Mouse (Mus musculus) urinary bladder, postnatal 36 days (tissue): ENCODE results near the gene Grik5.

Experiments used
- DNase-seq, 2 experiments: peaks; one replicate each; pipeline ENCODE4 v3.0.0; 2022; ENCODE audit warnings: low spot score in 2 of 2, mixed read lengths in 1 of 2

Gene Grik5

GRCm38 (mm10) chr7:25071979-25072715 lies at the start of gene Grik5, which contains the start of gene Zfp574:
TSS of gene Grik5 (minus strand) at chr7:25072346.
TSS of gene Zfp574 (plus strand) at chr7:25072567.
- DNase-seq: no peak

- DNase-seq: no peak
These were observed 49.2 kb upstream of the Grik5 start for GRCm38 (mm10) chr7:25121240-25121786.

DNA sequence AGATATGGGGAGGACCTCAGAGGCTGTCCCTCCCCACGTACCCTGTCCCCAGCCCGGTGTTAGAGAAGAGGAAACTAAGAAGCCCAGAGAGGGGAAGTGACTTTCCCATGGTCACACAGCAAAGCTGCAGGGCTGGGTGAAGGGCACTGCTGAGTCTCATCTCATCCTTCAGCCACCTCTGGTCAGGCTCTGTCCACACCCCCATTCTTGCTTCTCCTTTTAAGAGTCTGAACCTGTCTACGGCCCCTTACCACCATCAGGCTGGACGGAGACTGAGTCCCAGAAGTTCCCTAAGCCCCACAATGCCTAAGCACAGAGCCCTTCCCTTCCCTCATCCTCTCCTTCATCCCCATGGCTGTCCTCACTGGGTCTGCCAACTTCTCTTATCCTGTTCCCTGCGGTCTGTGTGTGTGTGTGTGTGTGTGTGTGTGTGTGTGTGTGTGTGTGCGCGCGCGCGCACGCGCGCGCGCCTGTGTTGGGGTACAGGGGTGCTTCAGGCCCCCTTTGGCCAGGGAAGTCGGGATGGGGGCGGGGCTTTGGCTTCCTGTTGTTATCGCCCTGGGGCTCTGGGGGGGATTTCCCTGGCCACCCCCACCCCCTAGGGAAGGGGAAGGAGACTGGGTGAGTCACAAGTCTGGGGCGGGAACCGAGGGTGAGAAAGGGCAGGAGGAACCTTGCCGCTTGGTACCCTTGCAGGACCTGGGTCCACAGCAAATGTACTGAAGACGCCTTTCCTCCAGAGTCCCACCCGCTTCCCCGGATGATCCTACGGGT lies 48.1 kb upstream of the Grik5 start:
- DNase-seq: no peak

DNA sequence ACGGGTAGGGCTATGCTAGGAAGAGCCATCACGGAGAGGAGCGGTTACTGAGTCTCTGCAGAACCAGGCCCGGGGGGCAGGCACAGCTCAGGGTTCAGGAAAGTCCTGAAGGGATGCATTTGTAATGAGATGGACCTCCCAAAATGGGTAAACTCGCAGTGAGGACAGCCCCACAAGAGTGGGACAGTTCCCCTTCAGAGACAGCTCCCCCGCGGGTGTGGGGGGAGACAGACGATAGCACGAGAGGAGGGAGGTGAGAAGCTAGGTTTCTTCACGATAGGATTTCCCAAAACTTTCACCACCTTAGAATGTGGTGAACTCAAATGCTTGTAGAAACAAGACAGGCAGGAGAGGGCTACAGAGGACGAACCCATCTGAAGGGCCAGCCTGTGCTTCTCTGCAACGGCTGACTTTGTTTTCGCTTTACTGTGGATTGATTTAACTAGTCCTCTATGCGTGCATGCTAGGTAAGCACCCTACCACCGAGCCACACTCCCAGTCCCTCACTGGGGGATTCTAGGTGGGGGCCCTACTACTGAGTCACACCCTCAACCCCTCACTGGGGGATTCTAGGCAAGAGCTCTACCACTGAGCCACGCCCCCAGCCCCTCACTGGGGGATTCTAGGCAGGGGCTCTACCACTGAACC lies 40.9 kb upstream of the Grik5 start:
- DNase-seq: no peak

GRCm38 (mm10) chr7:25112178-25112955 lies 40.2 kb upstream of the Grik5 start:
- DNase-seq: no peak

DNA sequence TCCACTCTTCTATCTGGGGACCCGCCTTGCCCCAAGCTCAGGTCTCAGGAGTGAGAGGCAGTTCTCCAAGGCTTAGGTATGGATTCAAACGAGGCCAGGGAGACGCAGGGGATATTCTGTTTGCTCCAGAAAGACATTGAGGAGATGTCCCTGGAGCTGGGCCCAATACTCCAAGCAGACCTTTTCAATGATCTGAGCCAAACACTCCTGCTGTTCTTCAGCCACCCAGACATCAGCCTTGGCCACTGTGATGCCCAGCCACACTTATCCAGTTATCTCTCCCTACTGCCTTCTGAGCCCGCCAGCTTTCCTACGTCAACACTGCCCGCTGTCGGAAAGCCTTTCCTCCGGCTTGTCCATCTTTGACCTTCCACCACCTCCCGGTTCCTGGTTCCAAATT lies 38.2 kb upstream of the Grik5 start:
- no peak for DNase-seq

DNA sequence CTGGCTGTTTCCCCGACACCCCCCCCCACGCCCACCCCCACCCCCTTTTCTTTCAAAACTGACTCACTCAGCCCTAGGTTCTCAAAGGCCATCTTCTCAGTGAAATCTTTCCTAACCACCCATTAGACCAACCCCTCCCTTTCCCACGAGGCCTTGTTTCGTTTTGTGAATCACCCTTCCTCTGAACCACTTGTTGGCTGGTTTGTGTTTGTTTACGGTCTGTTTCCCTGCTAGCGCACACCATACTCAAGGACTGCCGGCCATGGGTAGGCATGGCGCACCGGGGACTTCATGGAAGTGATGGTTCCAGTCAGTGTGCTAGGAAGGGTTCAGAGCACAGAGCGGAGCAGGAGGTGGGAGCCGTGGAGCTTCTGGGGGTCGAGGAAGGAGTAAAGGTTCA lies 37.2 kb upstream of the Grik5 start:
- DNase-seq: no peak

GRCm38 (mm10) chr7:25106790-25107502 lies 34.8 kb upstream of the Grik5 start:
- no peak for DNase-seq

GRCm38 (mm10) chr7:25105411-25106160 lies 33.4 kb upstream of the Grik5 start:
- peak; percentile 58 to 69 for DNase-seq

- no peak for DNase-seq
These were observed 27.4 kb upstream of the Grik5 start for GRCm38 (mm10) chr7:25099581-25099980.

- DNase-seq: no peak
These were observed 26.0 kb upstream of the Grik5 start for GRCm38 (mm10) chr7:25098169-25098568.

DNA sequence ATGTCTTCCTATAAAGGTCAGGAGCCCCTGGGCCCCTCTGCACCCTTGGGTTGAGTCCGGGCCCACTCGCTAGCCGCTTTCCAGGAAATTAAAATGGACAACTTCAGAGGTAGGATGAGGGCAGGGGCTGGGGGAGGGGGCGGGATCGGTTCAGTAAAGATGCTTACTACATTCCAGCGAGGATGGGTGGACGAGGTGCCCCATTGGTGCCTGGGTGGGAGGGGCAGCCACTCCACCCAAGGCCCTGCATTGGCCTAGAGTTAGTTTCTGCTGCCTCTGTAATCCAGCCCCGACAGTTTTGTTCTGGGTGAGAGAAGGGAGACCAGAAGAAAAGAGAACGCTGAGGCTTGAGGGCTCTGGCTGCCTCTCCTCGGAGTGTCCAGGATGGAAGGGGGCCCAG lies 17.7 kb upstream of the Grik5 start:
- no peak for DNase-seq

GRCm38 (mm10) chr7:25088968-25089367 lies 16.8 kb upstream of the Grik5 start:
- no peak for DNase-seq

DNA sequence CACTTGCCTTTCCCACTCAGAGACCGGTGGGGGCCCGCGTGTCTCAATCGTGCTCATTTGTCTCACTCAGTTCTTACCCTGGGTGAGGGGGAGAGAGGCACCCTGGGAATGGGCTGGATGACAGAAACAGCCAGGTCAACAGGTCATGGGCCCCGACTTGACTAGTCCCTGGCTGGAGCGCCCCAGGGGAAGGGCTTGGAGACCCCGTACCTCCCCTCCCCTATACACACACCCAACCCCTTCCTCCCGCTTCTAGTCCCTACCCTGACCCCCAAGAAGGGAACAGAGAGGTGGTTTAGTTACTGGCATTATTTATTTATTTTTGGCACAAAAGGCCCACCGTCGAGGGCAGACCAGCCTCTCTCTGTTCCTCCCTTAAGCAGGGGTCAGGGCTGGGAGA lies 16.4 kb upstream of the Grik5 start:
- no peak for DNase-seq

GRCm38 (mm10) chr7:25087972-25088371 lies 15.8 kb upstream of the Grik5 start:
- DNase-seq: no peak

DNA sequence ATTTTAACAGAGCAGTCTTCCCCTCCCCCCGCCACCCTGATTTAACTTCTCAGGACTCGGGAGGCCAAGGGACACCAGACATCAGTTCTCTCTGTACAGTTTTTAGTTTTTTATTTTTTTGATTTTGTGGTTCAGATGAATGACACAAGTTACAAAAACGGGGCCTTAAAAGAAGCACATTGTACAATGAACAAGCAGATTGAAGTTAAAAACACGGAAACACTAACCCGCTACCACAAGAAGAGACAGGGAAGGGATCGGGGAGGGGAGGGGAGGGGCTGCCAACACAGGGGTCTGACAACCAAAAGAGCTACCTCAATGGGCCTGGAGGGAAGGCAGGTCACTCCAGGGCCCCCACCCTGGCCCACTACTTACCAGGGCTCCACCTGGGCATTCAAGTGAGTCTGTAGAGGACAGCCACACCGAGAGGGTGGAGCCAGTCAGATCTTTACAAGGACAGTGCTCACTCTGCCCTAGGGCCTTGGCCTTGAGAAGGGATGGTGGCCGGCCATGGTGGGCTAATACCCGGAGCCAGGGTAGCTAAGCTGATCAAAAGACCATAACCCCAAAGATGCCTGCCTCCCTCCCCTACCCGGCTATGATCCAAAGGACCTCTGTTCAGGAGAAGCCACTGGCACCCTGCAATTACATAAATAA lies 15.2 kb upstream of the Grik5 start:
- DNase-seq: no peak

DNA sequence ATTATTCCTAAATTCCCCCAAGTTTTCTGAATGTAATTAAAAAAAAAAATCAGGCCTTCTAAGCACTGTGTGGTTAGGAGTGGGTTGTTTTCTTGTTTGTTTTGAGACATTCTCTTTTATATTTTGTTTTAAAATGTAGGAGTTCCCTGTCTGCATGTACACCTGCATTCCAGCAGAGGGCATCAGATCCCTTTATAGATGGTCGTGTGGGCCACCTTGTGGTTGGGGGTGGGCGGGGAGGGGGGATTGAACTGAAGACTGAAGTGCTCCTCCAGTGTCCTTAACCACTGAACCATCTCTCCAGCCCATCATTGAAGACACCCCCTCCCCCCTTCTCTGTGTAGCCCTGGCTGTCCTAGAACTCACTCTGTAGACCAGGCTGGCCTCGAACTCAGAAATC lies 14.5 kb upstream of the Grik5 start:
- no peak for DNase-seq

DNA sequence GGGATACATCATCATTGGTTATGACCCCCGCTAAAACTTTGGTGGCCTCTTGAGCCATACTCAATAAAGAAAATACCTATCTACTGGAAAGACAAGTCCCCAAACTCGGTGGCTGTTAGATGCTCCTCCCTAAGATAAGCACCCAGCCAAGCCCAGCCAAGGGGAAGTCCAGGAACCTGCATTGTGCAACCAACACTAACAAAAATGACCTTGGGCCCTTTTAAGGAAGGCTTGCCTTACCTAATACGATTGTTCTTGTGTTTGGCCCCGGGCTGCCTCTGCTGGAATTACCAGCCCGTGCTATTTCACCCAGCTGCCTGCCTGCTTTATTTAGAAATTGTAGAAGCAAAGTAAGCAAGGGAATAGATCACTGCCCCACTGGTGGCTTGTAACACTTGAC lies 12.5 kb upstream of the Grik5 start:
- peak in 1 of 2 experiments; percentile 18 for DNase-seq

DNA sequence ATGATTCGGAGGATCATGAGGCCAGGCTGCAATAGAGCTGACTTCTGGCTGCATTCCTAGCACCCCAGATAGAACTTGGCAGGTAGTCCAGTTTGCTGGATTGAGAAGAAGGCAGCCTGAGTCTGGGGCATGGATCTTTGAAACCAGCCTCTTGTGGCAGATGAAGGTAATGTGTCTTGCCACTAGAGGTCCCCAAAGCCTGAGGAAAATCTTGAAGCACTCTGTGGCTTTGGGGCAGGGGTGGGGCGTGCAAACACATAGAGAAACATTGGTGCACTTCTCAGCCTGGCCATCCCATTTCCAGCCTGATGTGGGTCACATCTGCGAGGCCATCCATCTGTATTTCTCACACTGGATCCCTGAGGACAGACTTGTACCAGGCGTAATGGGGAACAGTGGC lies 10.4 kb upstream of the Grik5 start:
- DNase-seq: no peak

GRCm38 (mm10) chr7:25080431-25080830 lies 8.3 kb upstream of the Grik5 start:
- no peak for DNase-seq
